Mouse (Mus musculus): ENCODE results near the gene Rpl18a. TPM values are rescaled to one million over a fixed set of nuclear protein-coding genes. Genes with fewer than 3 reads are reported as not detected.

Rpl18a gene
- 2,220 and 2,572 TPM in 2 replicates for polyA plus RNA-seq (2015; fragmentation: Nextera tagmentation; extraction: Ambion mirVana)

DNA sequence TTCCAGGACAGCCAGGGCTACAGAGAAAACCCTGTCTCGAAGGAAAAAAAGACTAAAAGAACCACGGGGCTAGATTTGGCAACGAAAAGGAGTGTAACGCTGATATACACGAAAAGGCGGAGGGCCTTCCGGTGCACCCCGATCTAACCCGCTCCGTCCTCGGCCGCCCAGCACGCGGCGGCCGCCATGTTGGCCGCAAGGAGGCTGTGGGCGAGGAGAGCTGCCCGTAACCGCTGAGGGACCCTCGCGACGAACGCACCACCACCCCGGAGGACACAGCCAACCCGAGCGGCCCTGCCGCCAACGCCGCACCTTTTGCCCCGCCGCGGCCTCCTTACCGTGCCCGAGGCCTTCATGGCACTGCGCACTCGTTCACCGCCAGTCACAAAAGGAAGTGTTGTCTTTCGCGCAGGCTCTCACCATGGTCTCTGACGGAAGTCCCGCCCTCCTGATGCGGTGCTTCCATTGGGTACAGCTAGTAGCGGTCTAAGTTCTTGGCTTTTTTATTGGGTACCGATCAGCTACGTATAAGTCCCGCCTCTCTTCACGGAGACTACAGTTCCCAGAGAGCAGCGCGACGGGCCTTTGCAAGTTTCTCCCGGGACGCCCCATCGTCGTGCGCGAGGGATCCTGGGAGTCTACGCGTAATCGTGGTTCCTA lies at the start of gene Rpl18a:
Rpl18a (minus strand) TSS at position 392 of the 660 bp plus-strand sequence.
- peak within 1 kb of the TSS; percentile 72 for H3K27ac ChIP-seq (replicated peaks)
- peaks cover 28% of the 10 kb centered on the region for H3K4me1 ChIP-seq (replicated peaks)
- WGBS = under 1% methylated on average over 60 of the region's 60 CpGs
- H3K4me3 ChIP-seq = peak within 1 kb of the TSS; percentile 77
- peak within 1 kb of the TSS; percentile 99 for H3K4me2 ChIP-seq
- ATAC-seq (ENCODE audit: low read depth) = peak; percentile 97
- peak within 1 kb of the TSS; percentile 90 for H3K9ac ChIP-seq
- peaks cover 43% of the 10 kb centered on the region for H3K27me3 ChIP-seq
- H3K36me3 ChIP-seq = peaks cover 29% of the 10 kb centered on the region
- H3K9me3 ChIP-seq = no peaks in the 10 kb centered on the region

DNA sequence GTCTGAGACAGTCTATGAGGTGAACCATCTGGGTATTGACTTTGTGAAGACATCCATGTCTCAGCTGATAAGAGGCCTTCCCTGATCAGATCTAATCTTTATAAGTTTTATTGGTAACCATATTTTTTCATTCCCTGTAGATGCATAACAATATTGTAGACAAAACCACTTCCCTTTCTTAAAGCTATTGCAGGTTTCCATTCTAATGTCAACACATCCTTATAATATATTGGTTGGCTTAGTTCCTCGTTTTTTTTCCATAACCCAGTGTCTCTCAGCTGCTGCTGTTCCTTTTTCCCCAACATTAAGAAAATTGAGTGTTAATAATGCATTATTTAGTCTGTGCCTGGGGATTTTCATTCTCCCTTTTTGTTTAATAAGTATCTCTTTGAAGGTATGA lies 46.0 kb upstream of the Rpl18a start:
- Histone ChIP-seq H3K4me1 (replicated peaks) (no peaks in the 10 kb centered on the region), H3K36me3 (no peaks in the 10 kb centered on the region), H3K4me3 (no peak overlapping the region), H3K27ac (replicated peaks) (no peak overlapping the region), H3K27me3 (no peaks in the 10 kb centered on the region), H3K9me3 (no peaks in the 10 kb centered on the region), H3K4me2 (no peak overlapping the region), H3K9ac (no peak overlapping the region)
- no peak for ATAC-seq (ENCODE audit: low read depth)
- 44% methylated on average over 1 of the region's 1 CpGs for WGBS

DNA sequence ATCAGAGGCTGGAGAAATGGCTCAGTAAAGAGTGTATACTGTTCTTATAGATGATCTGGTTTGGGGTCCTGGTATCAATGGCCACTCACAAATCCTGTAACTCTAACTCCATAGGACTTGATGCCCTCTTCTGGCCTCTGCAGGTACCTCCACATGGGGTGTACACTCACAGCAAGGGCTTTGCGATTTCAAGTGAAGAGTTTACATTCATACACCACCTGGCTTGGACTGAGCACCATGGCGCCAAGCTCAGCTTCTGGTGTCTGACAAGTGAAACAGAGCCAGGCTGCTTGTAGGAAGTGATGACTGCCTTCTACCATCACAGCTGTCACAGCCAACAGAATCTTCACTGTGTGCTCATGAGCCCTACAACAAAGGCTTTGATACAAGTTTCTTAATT lies 44.3 kb upstream of the Rpl18a start:
- no peaks in the 10 kb centered on the region for H3K27me3 ChIP-seq
- H3K4me3 ChIP-seq = no peak overlapping the region
- no peak overlapping the region for H3K4me2 ChIP-seq
- no peaks in the 10 kb centered on the region for H3K4me1 ChIP-seq (replicated peaks)
- no peak overlapping the region for H3K27ac ChIP-seq (replicated peaks)
- H3K36me3 ChIP-seq = no peaks in the 10 kb centered on the region
- no peaks in the 10 kb centered on the region for H3K9me3 ChIP-seq
- no peak for ATAC-seq (ENCODE audit: low read depth)
- 62% methylated on average over 2 of the region's 2 CpGs for WGBS
- H3K9ac ChIP-seq = no peak overlapping the region

DNA sequence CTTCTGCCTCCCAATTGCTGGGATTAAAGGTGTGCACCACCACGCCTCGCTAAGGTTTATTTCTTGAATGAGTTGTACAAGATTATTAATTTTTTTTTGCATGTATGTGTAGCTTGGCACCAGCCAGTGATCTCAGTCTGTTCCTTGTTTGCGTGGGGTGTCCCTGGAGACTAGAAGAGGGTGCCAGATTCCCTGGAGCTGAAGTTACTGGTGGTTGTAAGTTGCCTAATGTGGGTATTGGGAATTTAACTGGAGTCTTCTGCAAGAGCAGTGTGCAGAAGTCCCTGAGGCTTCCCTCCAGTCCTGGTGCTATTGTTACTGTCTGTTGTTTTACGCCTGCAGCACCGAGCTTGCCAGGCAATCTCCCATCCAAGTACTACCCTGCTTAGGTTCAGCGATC lies 40.0 kb upstream of the Rpl18a start:
- Histone ChIP-seq H3K27ac (replicated peaks) (no peak overlapping the region), H3K4me1 (replicated peaks) (no peaks in the 10 kb centered on the region), H3K9ac (no peak overlapping the region), H3K9me3 (no peaks in the 10 kb centered on the region), H3K4me3 (no peak overlapping the region), H3K27me3 (no peaks in the 10 kb centered on the region), H3K36me3 (peaks cover 12% of the 10 kb centered on the region), H3K4me2 (no peak overlapping the region)
- ATAC-seq (ENCODE audit: low read depth) = no peak
- WGBS = 79% methylated on average over 6 of the region's 6 CpGs

DNA sequence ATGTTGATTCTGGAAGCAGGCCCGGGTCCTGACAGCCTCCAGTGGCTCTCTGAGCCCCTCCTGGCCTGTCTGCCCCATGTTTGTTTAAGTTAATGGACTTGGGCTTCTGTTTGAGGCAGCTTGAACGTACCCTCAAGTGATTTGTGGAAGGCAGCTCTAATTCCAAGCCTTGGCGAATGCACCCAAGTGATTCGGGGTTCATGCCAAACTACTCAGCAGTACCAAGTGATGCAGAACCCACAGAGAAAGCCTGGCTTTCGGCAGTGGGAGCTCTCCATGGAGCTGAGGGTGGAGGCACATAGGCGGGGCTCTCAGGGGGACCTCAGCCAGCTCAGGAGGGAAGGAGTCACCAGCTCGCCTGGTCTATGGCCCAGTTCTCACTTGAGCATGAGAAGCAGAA lies 37.6 kb upstream of the Rpl18a start:
- 73% methylated on average over 7 of the region's 7 CpGs for WGBS
- no peak overlapping the region for H3K4me3 ChIP-seq
- no peak overlapping the region for H3K27ac ChIP-seq (replicated peaks)
- no peak overlapping the region for H3K4me2 ChIP-seq
- H3K27me3 ChIP-seq = no peaks in the 10 kb centered on the region
- H3K36me3 ChIP-seq = peaks cover 28% of the 10 kb centered on the region
- no peak overlapping the region for H3K9ac ChIP-seq
- no peaks in the 10 kb centered on the region for H3K9me3 ChIP-seq
- H3K4me1 ChIP-seq (replicated peaks) = no peaks in the 10 kb centered on the region
- no peak for ATAC-seq (ENCODE audit: low read depth)

DNA sequence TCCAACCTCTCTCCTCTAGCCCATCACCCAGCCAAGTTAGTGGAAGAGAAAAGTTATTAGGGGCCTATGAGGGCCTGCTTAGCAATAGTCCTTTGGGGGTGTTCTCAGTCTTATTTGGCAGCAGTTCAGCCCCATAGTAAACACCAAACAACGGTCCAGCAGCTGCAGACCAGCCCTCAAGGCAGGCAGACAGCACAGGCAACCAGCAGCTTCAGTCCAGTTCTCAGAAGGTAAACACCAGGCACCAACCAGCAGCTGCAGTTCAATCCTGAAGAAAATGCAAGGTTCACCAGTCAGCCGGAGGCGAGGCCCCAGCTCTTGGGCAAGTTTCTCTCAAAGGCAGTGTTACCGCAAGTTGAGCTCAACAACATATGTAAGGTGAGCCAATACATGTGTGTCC lies 35.8 kb upstream of the Rpl18a start:
- ATAC-seq (ENCODE audit: low read depth) = no peak
- Histone ChIP-seq H3K27ac (replicated peaks) (no peak overlapping the region), H3K4me3 (no peak overlapping the region), H3K9me3 (no peaks in the 10 kb centered on the region), H3K36me3 (peaks cover 30% of the 10 kb centered on the region), H3K4me2 (no peak overlapping the region), H3K27me3 (no peaks in the 10 kb centered on the region), H3K4me1 (replicated peaks) (no peaks in the 10 kb centered on the region), H3K9ac (no peak overlapping the region)
- WGBS = 84% methylated on average over 4 of the region's 4 CpGs

DNA sequence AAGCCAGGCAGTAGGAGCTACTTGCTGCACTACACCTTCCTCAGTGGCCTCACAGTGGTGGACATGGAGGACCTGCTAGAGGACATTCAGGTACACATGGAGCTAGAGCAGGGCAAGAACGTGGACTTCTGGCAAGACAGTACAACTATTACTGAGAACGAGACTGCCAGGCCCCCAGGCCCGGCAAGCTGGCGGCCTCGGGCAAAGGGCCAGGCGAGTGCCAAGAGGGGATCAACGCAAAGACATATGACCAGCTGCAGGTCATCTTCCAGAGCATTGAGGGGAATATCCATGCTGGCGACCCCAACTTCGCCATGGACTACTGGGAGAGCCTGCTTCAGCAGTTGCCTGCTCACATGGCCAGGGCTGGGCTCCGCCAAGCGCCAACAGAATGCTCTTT lies 34.5 kb upstream of the Rpl18a start:
- H3K4me2 ChIP-seq = no peak overlapping the region
- 95% methylated on average over 11 of the region's 11 CpGs for WGBS
- H3K27me3 ChIP-seq = no peaks in the 10 kb centered on the region
- no peaks in the 10 kb centered on the region for H3K9me3 ChIP-seq
- H3K4me1 ChIP-seq (replicated peaks) = no peaks in the 10 kb centered on the region
- H3K9ac ChIP-seq = no peak overlapping the region
- no peak for ATAC-seq (ENCODE audit: low read depth)
- H3K27ac ChIP-seq (replicated peaks) = no peak overlapping the region
- H3K4me3 ChIP-seq = no peak overlapping the region
- peaks cover 35% of the 10 kb centered on the region for H3K36me3 ChIP-seq

DNA sequence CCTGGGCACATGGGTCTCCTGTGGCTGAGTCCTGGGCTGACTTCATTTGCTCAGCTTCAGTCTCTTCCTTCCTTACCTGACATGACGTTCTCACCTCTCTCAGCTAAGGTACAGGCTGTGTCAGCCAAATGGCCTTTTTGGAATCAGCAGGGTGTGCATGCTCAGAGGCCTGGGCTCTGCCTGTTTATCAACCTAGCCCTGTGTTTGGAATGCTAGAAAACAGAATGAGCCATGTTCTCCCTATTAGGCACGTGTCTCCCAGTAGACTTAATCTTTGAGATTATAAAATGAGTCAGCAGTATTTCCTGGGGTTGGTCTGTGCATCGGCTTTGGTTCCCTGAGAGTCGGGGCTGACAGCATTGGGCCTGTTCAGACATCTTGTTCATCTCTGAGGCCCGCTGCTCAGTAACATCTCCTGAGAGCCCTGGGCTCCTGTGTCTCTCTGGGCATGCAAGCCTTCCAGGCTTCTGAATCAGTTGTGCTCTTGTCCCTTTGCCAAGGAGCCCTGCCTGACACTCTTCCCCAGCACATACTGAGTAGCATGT lies 31.6 kb upstream of the Rpl18a start:
- Histone ChIP-seq H3K27me3 (no peaks in the 10 kb centered on the region), H3K4me3 (no peak overlapping the region), H3K4me1 (replicated peaks) (no peaks in the 10 kb centered on the region), H3K27ac (replicated peaks) (no peak overlapping the region), H3K4me2 (no peak overlapping the region), H3K9ac (no peak overlapping the region), H3K36me3 (peaks cover 43% of the 10 kb centered on the region), H3K9me3 (no peaks in the 10 kb centered on the region)
- 86% methylated on average over 5 of the region's 5 CpGs for WGBS
- ATAC-seq (ENCODE audit: low read depth) = no peak

DNA sequence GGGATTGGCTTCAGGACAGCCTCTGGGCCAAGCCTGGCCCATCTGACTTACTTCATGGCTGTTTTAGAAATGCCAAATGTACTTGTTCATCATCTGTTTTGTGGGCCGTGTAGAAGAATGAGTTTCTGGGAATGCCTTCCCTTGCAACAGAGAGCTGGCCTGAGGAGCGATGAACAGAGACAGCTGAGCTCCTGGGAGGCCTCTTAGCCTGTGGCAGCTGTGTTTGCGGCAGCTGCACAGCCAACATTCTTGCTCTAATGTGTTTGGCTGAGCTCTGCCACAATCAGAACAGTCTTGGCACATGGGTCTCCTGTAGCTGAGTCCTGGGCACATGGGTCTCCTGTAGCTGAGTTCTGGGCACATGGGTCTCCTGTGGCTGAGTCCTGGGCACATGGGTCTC lies 30.9 kb upstream of the Rpl18a start:
- Histone ChIP-seq H3K27me3 (no peaks in the 10 kb centered on the region), H3K9me3 (no peaks in the 10 kb centered on the region), H3K4me2 (no peak overlapping the region), H3K4me3 (no peak overlapping the region), H3K9ac (no peak overlapping the region), H3K27ac (replicated peaks) (no peak overlapping the region), H3K36me3 (peaks cover 43% of the 10 kb centered on the region), H3K4me1 (replicated peaks) (no peaks in the 10 kb centered on the region)
- WGBS = 75% methylated on average over 3 of the region's 3 CpGs
- ATAC-seq (ENCODE audit: low read depth) = no peak

DNA sequence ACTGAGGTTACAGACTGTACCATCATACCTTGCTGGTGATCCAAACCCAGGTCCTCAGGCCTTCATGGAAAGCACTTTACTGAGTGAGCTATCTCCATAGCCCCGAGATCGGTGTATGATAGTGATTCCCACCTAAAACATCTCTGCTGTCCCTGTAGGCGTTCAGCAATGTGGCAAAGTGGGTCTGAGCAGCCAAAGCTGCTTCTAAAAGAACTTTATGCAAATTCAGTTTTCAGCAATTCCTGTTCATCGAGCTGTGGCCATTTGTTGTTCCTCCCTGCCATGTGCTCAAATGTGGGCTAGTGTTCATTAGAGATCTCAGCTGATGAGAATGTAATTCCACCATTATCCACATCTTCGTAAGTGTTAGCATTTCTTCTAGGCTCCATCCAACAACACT lies 29.2 kb upstream of the Rpl18a start:
- Histone ChIP-seq H3K4me3 (no peak overlapping the region), H3K4me1 (replicated peaks) (no peaks in the 10 kb centered on the region), H3K4me2 (no peak overlapping the region), H3K27me3 (no peaks in the 10 kb centered on the region), H3K36me3 (peaks cover 33% of the 10 kb centered on the region), H3K9me3 (no peaks in the 10 kb centered on the region), H3K9ac (no peak overlapping the region), H3K27ac (replicated peaks) (no peak overlapping the region)
- no peak for ATAC-seq (ENCODE audit: low read depth)
- WGBS = 95% methylated on average over 5 of the region's 5 CpGs

DNA sequence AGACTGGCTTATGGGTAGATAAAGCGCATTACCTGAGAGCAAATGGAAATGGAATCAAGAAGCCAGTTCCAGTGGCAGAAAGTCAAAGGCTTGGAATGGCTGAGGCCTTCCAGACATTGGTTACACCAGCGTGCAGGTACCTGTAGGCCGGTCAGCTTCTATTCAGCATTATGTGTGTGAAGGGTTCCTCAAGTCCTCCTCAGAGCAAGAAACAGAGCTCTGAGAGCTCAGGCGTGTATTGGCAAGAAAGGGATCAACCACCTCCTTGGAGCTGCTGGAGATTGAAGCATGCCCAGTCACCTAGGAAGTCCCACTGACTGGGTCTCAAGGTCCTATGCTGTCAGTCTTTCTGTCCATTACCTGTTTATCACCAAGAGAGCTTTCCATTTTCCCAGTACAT lies 28.5 kb upstream of the Rpl18a start:
- Histone ChIP-seq H3K36me3 (peaks cover 36% of the 10 kb centered on the region), H3K4me1 (replicated peaks) (no peaks in the 10 kb centered on the region), H3K4me2 (no peak overlapping the region), H3K4me3 (no peak overlapping the region), H3K27me3 (no peaks in the 10 kb centered on the region), H3K9ac (no peak overlapping the region), H3K9me3 (no peaks in the 10 kb centered on the region), H3K27ac (replicated peaks) (no peak overlapping the region)
- 92% methylated on average over 4 of the region's 4 CpGs for WGBS
- ATAC-seq (ENCODE audit: low read depth) = no peak

DNA sequence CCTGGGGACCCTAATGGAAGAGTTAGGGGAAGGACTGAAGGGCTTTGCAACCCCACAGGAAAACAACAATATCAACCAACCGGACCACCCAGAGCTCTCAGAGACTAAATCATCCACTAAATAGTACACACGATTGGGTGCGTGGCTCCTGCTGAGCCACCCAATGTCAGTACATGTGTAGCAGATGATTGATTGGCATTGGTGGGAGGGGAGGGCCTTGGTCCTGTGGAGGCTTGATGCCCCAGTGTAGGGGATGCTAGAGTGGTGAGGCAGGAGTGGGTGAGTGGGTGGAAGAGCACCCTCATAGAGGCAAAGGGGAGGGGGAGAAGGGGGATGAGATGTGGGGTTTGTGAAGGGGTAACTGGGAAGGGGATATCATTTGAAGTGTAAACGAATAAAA lies 26.9 kb upstream of the Rpl18a start:
- ATAC-seq (ENCODE audit: low read depth) = no peak
- no peaks in the 10 kb centered on the region for H3K27me3 ChIP-seq
- no peak overlapping the region for H3K4me2 ChIP-seq
- no peak overlapping the region for H3K9ac ChIP-seq
- 85% methylated on average over 4 of the region's 4 CpGs for WGBS
- H3K9me3 ChIP-seq = no peaks in the 10 kb centered on the region
- no peaks in the 10 kb centered on the region for H3K4me1 ChIP-seq (replicated peaks)
- no peak overlapping the region for H3K4me3 ChIP-seq
- H3K27ac ChIP-seq (replicated peaks) = no peak overlapping the region
- peaks cover 38% of the 10 kb centered on the region for H3K36me3 ChIP-seq
